Mouse (Mus musculus) heart, adult 2 months (tissue): ENCODE data around the gene Jmjd6. TPM values are rescaled to one million over a fixed set of nuclear protein-coding genes. Genes with fewer than 3 reads are reported as not detected.

Experiments
- DNase-seq, 2 experiments: peaks; one replicate each; pipeline ENCODE4 v3.0.0; 2021
- H3K27ac ChIP-seq: fragments of 200-600 bp; 2 replicates; pipeline ENCODE4 v1.8.1; 2022
- H3K27me3 ChIP-seq: fragments of 200-500 bp; 2 replicates; pipeline ENCODE4 v1.6.1; 2012; ENCODE audit warnings: mild to moderate bottlenecking, low read length, inconsistent platforms, mixed read lengths; ENCODE audit not compliant: control insufficient read depth, insufficient read depth
- H3K36me3 ChIP-seq: fragments of 200-500 bp; 2 replicates; pipeline ENCODE4 v1.6.1; 2012; ENCODE audit warnings: low read length, inconsistent platforms; ENCODE audit not compliant: control insufficient read depth, insufficient read depth
- H3K4me1 ChIP-seq: fragments of 200-500 bp; 2 replicates; pipeline ENCODE4 v1.6.1; 2011; ENCODE audit warnings: low read length; ENCODE audit not compliant: control insufficient read depth, insufficient read depth
- H3K4me3 ChIP-seq: fragments of 200-600 bp; 2 replicates; pipeline ENCODE4 v1.8.1; 2022
- H3K79me2 ChIP-seq: fragments of 200-500 bp; replicated peaks from 2 replicates; pipeline ENCODE4 v1.6.1; 2012; ENCODE audit warnings: mild to moderate bottlenecking, inconsistent platforms, low read length, moderate library complexity, mixed read lengths; ENCODE audit not compliant: control insufficient read depth, insufficient read depth
- H3K9ac ChIP-seq: fragments of 200-500 bp; 2 replicates; pipeline ENCODE4 v1.6.1; 2012; ENCODE audit warnings: low read depth, mild to moderate bottlenecking, control low read depth, inconsistent platforms, low read length, mixed read lengths
- CTCF ChIP-seq: fragments of 200-600 bp; IDR thresholded peaks from 2 replicates; pipeline ENCODE4 v1.8.1; 2022; ENCODE audit warnings: antibody characterized with exemption, mild to moderate bottlenecking, moderate library complexity
- EP300 ChIP-seq: fragments of 200-500 bp; IDR thresholded peaks from 2 replicates; pipeline ENCODE4 v1.6.1; 2011; ENCODE audit warnings: low read depth, low read length, control low read depth; ENCODE audit not compliant: insufficient read depth
- POLR2A ChIP-seq: fragments of 200-500 bp; IDR thresholded peaks from 2 replicates; pipeline ENCODE4 v1.6.1; 2011; ENCODE audit warnings: mild to moderate bottlenecking, low read depth, low read length, control low read depth; ENCODE audit not compliant: insufficient read depth
- WGBS: fragments of 180-500 bp; shearing (Covaris S2); methylation state at CpG from one replicate; pipeline ENCODE4 v1.1.7; 2018; 5-methylcytosine and 5-hydroxymethylcytosine counted together
- intact Hi-C: fragments of 180-260 bp; cut with DNase I; formaldehyde crosslinking; loops from one replicate; pipeline ENCODE4 v1.15.1; 2025
- polyA plus RNA-seq: library from polyadenylated mRNA; depleted of rRNA; stranded (reverse); fragments of >200 nt; gene quantifications from 2 replicates; pipeline ENCODE4 v1.2.3, GENCODE M21; 2012
- total RNA-seq, 2 experiments: library from RNA; stranded (reverse); gene quantifications; 2 replicates each; pipeline ENCODE4 v1.2.3; 2021

Gene Jmjd6
- total and polyA plus RNA-seq, 3 experiments, result 14.6 to 37.4 (median 34.1) TPM

DNA sequence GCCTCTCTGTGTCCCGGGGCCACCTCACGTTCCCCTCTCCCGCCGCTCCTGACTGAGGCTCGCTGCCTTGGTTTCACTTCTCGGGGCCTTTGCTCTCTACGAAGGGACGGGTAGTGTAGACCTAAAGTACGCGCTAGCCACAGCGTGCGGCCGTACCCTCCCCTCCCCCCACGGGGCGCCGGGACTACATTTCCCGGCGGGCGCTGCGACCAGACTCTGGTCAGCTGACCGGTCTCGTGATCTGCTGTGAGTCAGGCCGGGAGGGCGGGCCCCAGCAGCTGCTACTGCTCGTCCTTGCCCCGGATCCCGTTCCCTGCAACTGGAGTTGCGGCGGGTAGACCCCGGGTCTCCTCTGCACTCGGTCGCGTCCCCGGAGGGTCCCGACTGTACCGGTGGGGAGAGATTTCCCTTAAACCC lies 10.3 kb upstream of the Jmjd6 start:
- H3K36me3 ChIP-seq, result peaks cover 32% of the 10 kb centered on the region
- H3K4me3 ChIP-seq, result peak overlapping the region; percentile 81
- intact Hi-C loops, result no loop called here
- TF ChIP-seq EP300 (0 out of 2 replicates have a peak, but pooled peaks have one; percentile 53), CTCF (no peak), POLR2A (peak; percentile 93)
- under 1% methylated on average over 36 of the region's 36 CpGs for WGBS
- H3K79me2 ChIP-seq, result no peaks in the 10 kb centered on the region
- DNase-seq, result peak; percentile 98 to 99
- peaks cover 7% of the 10 kb centered on the region for H3K4me1 ChIP-seq
- no peaks in the 10 kb centered on the region for H3K27me3 ChIP-seq
- peak overlapping the region; percentile 98 for H3K27ac ChIP-seq
- H3K9ac ChIP-seq, result peak overlapping the region; percentile 86

DNA sequence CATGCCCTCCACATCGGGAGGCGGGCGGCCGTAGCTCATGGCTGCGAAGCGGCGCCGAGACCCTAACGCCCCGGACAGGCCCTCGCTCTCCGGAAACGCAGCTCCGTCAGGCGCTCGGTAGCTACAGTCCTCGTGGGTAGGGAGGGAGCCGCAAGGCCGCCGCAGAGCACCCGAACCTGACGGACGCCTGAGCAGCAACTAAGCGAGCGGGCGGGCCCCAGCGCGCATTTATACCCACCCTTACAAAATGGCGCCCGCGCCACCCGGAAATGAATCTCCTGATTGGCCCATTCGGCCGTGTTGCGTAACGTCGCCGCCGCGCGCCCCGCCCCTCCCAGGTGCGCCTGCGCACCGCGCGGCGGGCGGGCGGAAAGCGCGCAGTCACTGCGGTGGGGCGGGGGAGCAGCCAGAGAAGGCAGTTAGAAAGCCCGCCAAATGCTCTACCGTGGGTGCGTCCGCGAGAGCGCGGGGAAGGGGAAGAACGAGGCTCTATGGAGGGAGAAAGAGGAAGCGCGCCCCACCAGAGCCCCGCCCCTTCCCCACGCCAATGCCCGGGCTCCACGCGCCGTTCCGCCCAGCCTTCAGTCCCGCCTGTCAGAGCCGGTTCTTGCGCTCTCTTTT lies 9.8 kb upstream of the Jmjd6 start, which contains the start of gene Srsf2:
Gene Srsf2 (minus strand): TSS at position 204 of the 621 bp plus-strand sequence.
- peak within 1 kb of the TSS; percentile 81 for H3K4me3 ChIP-seq
- DNase-seq, result peak; percentile 97 to 98
- H3K27ac ChIP-seq, result peak within 1 kb of the TSS; percentile 98
- intact Hi-C loops, result no loop called here
- peaks cover 34% of the 10 kb centered on the region for H3K36me3 ChIP-seq
- WGBS, result under 1% methylated on average over 74 of the region's 74 CpGs
- H3K9ac ChIP-seq, result peak within 1 kb of the TSS; percentile 98
- H3K79me2 ChIP-seq, result no peaks in the 10 kb centered on the region
- peaks cover 7% of the 10 kb centered on the region for H3K4me1 ChIP-seq
- TF ChIP-seq POLR2A (peak; percentile 99), EP300 (peak; percentile 62; the same call in 1 of the 2 replicates), CTCF (no peak)
- no peaks in the 10 kb centered on the region for H3K27me3 ChIP-seq

DNA sequence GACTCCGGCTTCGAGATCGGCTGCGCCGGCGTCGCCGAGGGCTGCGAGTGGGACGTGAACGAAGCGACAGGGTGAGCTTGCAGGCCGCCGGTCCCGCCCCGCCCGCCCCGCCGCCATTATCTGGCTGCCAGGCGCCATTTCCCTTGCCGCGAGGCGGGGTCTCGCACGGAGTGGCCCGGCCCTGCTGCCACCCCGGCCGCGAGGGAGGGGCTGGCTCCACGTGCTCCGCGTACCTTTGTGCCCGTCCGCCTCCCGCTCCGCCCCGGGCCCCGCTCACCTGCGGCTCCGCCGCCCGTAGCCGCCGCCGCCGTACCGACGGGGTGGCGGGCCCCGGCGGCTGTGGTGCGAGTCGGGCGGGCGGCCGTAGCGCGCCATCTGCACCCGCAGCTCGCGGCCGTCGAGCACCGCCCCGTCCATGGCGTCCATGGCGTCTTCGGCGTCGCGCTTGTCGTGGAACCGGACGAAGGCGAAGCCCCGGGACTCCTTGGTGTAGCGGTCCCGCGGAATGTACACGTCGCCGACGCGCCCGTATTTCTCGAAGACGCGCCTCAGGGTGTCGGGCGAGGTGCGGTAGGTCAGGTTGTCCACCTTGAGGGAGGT lies 9.1 kb upstream of the Jmjd6 start, which contains the start of gene Mfsd11:
Gene Mfsd11 (plus strand): TSS at position 150 of the 600 bp plus-strand sequence.
- Histone ChIP-seq H3K36me3 (peaks cover 40% of the 10 kb centered on the region), H3K27ac (peak within 1 kb of the TSS; percentile 98), H3K4me3 (peak within 1 kb of the TSS; percentile 81), H3K79me2 (no peaks in the 10 kb centered on the region), H3K9ac (peak within 1 kb of the TSS; percentile 98), H3K27me3 (no peaks in the 10 kb centered on the region), H3K4me1 (peaks cover 7% of the 10 kb centered on the region)
- WGBS, result under 1% methylated on average over 90 of the region's 91 CpGs
- TF ChIP-seq EP300 (no peak), POLR2A (no peak), CTCF (no peak)
- intact Hi-C loops, result no loop called here
- peak; percentile 86 to 91 for DNase-seq

DNA sequence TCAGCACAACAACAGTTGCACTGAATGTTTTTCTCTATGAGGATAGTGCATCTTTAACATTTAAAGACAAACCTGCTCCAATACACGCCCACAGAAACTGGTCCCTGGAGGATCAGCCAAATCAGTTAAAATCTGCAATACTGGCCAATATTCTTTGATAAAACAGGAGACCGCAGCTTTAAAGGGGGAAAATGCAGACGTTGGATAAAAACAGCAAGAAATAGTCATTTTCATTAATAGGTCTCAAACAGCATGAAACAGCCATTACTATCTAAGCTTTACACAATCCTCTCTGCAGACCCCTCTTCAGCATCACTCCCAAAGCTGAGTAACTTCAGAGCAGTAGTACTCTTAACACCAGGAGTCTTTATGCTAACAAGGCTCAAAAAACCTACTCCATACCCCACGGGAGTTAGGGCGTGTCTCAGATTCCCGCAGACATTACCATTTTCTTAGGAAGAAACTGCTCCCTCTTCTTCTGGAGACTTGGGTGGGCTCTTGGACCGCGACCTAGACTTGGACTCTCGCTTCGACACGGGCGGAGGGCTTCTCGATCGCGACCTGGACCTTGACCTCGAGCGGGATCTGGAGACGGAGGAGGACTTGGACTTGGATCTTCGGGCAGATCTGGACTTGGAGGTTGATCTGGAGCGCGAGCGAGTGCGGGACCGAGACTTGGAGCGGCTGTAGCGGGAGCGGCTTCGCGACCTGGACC lies 8.5 kb upstream of the Jmjd6 start:
- H3K4me1 ChIP-seq, result peaks cover 7% of the 10 kb centered on the region
- WGBS, result under 1% methylated on average over 29 of the region's 29 CpGs
- peak overlapping the region; percentile 81 for H3K4me3 ChIP-seq
- peak overlapping the region; percentile 98 for H3K27ac ChIP-seq
- no peaks in the 10 kb centered on the region for H3K79me2 ChIP-seq
- H3K27me3 ChIP-seq, result no peaks in the 10 kb centered on the region
- H3K9ac ChIP-seq, result peak overlapping the region; percentile 98
- intact Hi-C loops, result loop anchor here (1.0 kb wide), 1 partner anchor 8 kb away; the partner anchor contains the start of genes Jmjd6 and Mettl23
- peaks cover 40% of the 10 kb centered on the region for H3K36me3 ChIP-seq
- TF ChIP-seq POLR2A (no peak), CTCF (no peak), EP300 (no peak)
- no peak for DNase-seq

DNA sequence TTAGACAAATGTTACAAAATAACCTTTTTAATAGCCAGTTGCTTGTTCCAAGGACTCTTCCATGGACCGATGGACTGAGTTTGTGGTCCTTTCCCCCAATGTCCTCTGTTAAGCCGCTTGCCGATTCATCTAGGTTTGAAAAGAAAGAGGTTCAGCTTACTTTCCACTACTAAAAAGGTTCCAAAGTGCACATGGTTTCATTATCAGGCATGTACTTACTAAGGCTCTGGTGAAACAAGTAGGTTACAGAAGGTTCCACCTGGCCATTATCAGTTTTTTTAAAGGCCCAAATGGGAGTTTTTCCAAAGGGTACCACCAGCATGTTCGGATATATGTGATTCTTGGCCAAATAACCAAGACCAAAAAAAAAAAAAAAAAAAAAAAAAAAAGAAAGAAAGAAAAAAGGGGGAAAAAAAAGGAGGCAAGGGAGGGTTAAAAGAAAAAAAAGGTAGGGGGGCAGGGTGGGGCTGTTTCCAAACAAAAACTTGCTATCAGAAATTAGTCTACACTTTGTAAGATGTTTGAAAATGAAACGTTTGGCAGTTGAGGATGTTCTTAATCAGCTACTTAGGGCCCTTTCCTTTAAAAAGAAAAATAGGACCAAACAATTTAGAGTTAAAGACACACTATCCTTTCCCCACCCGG lies 7.7 kb upstream of the Jmjd6 start:
- H3K36me3 ChIP-seq, result peaks cover 40% of the 10 kb centered on the region

More for the DNA sequence above, 7.7 kb upstream of the Jmjd6 start:
- DNase-seq, result no peak
- Histone ChIP-seq H3K27ac (peak overlapping the region; percentile 98; the same call in 1 of the 2 replicates), H3K4me3 (peak overlapping the region; percentile 81), H3K9ac (no peak overlapping the region), H3K27me3 (no peaks in the 10 kb centered on the region), H3K4me1 (peaks cover 7% of the 10 kb centered on the region), H3K79me2 (no peaks in the 10 kb centered on the region)
- TF ChIP-seq EP300 (no peak), CTCF (no peak), POLR2A (no peak)
- intact Hi-C loops, result loop anchor here (1.0 kb wide), 1 partner anchor 8 kb away; the partner anchor contains the start of genes Jmjd6 and Mettl23
- WGBS, result 7% methylated on average over 6 of the region's 6 CpGs
